Mouse (Mus musculus) neural tube, embryonic 14.5 days (tissue): Measurements from ENCODE around the gene Ubtf. TPM values are rescaled to one million over a fixed set of nuclear protein-coding genes. Genes with fewer than 3 reads are reported as not detected.
A peak's percentile ranks its signal among the peaks of the same experiment; 100 is the strongest.
"Not testable (repeated sequence)": the region's sequence is repeated elsewhere in the genome, so short reads cannot be mapped to it uniquely, and the experiment has no call there.

Experiments
- ATAC-seq: fragments of 200-750 bp; cut with Nextera tagmentation; 2 replicates; pipeline ENCODE4 v1.8.0; 2017; ENCODE audit warnings: low read depth, mild to moderate bottlenecking, moderate TSS enrichment, moderate library complexity
- H3K27ac ChIP-seq: fragments of 300-500 bp; sonication (generic); 2 replicates; pipeline ENCODE4 v1.5.1; 2014; ENCODE audit warnings: low read depth, mild to moderate bottlenecking, control low read depth, low read length, moderate library complexity, mixed read lengths
- H3K27me3 ChIP-seq: fragments of 300-500 bp; sonication (generic); 2 replicates; pipeline ENCODE4 v1.6.1; 2014; ENCODE audit warnings: low read length; ENCODE audit not compliant: control insufficient read depth, insufficient read depth
- H3K36me3 ChIP-seq: fragments of 300-500 bp; sonication (generic); 2 replicates; pipeline ENCODE4 v1.6.1; 2014; ENCODE audit warnings: low read length, mixed read lengths; ENCODE audit not compliant: control insufficient read depth, insufficient read depth
- H3K4me1 ChIP-seq: fragments of 300-500 bp; sonication (generic); 2 replicates; pipeline ENCODE4 v1.6.1; 2014; ENCODE audit warnings: low read length; ENCODE audit not compliant: control insufficient read depth, insufficient read depth
- H3K4me2 ChIP-seq: fragments of 300-500 bp; sonication (generic); 2 replicates; pipeline ENCODE4 v1.6.1; 2014; ENCODE audit warnings: mild to moderate bottlenecking, low read depth, low read length, control low read depth
- H3K4me3 ChIP-seq: fragments of 300-500 bp; sonication (generic); 2 replicates; pipeline ENCODE4 v1.5.1; 2014; ENCODE audit warnings: low read depth, low read length, control low read depth, mixed read lengths
- H3K9ac ChIP-seq: fragments of 300-500 bp; sonication (generic); replicated peaks from 2 replicates; pipeline ENCODE4 v1.6.1; 2014; ENCODE audit warnings: low read depth, mild to moderate bottlenecking, control low read depth, low read length, mixed read lengths
- H3K9me3 ChIP-seq: fragments of 300-500 bp; sonication (generic); 2 replicates; pipeline ENCODE4 v1.6.1; 2016; ENCODE audit warnings: low read length; ENCODE audit not compliant: control insufficient read depth
- WGBS: fragments of 180-500 bp; shearing (Covaris S2); extraction: QIAGEN DNeasy Blood & Tissue Kit; methylation state at CpG from one replicate; pipeline ENCODE4 v1.1.7; 2014; 5-methylcytosine and 5-hydroxymethylcytosine counted together
- polyA plus RNA-seq: library from polyadenylated mRNA; unstranded; fragments of >200 nt; fragmentation: Nextera tagmentation; extraction: Ambion mirVana; gene quantifications from 2 replicates; pipeline ENCODE4 v1.2.1, GENCODE M21; 2014

Gene Ubtf
- polyA plus RNA-seq, 1 experiment from 2014 or later = 70.3 TPM

DNA sequence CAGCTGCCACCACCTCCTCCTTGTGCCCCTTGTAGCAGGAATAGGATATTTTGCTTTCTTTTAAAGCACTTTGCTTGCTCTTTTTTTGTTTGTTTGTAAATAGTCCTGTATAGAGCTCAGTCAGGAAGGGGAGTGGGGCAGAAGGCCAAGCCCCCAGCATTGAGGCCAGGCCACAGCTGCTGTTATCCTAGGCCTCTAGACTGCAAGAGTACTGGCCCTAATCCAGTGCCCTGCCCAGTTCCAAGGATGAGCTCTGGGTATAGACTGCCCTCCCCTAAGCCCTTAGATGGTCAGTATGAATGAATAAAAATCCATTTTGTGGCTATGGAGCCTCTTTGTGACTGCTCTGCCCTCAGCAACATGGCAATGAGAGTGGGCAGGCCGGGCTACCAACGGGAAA lies 30.6 kb downstream of the Ubtf start:
- Histone ChIP-seq H3K9ac (no peak overlapping the region), H3K27ac (no peak overlapping the region; the same call in 1 of the 2 replicates), H3K4me1 (peaks cover 11% of the 10 kb centered on the region), H3K4me3 (no peak overlapping the region), H3K36me3 (peaks cover 45% of the 10 kb centered on the region), H3K27me3 (no peaks in the 10 kb centered on the region), H3K9me3 (no peaks in the 10 kb centered on the region), H3K4me2 (no peak overlapping the region)
- ATAC-seq = no peak
- WGBS = 79% methylated on average over 2 of the region's 2 CpGs

GRCm38 (mm10) chr11:102288027-102288804 lies 31.3 kb downstream of the Ubtf start:
- no peak for ATAC-seq
- no peaks in the 10 kb centered on the region for H3K9me3 ChIP-seq
- 90% methylated on average over 8 of the region's 8 CpGs for WGBS
- H3K4me1 ChIP-seq = peaks cover 11% of the 10 kb centered on the region
- no peak overlapping the region for H3K9ac ChIP-seq
- no peak overlapping the region for H3K27ac ChIP-seq
- no peak overlapping the region for H3K4me2 ChIP-seq
- H3K4me3 ChIP-seq = no peak overlapping the region
- H3K27me3 ChIP-seq = no peaks in the 10 kb centered on the region
- peaks cover 39% of the 10 kb centered on the region for H3K36me3 ChIP-seq

DNA sequence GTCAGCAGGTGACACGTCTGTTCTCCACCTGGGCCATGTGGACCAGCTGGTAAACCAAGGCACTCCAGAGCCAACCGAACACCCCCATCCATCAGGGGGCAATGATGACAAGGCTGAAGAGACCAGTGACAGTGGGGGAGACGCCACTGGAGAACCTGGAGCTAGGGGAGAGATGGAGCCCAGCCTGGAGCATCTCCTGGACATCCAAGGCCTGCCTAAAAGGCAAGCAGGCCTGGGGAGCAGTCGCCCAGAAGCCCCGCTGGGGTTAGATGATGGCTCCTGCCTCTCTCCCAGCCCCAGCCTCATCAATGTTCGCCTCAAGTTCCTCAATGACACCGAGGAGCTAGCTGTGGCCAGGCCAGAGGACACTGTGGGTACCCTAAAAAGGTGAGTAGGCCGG lies 32.1 kb downstream of the Ubtf start:
- WGBS = 88% methylated on average over 8 of the region's 8 CpGs
- H3K36me3 ChIP-seq = peaks cover 33% of the 10 kb centered on the region
- H3K4me1 ChIP-seq = peaks cover 11% of the 10 kb centered on the region
- no peaks in the 10 kb centered on the region for H3K27me3 ChIP-seq
- no peak for ATAC-seq
- no peak overlapping the region for H3K4me3 ChIP-seq
- no peak overlapping the region for H3K9ac ChIP-seq
- H3K4me2 ChIP-seq = no peak overlapping the region
- no peaks in the 10 kb centered on the region for H3K9me3 ChIP-seq
- H3K27ac ChIP-seq = no peak overlapping the region

- Histone ChIP-seq H3K4me3 (peak overlapping the region; percentile 71), H3K4me2 (peak overlapping the region; percentile 75), H3K27ac (peak overlapping the region; percentile 80), H3K9ac (peak overlapping the region; percentile 83), H3K27me3 (no peaks in the 10 kb centered on the region), H3K9me3 (no peaks in the 10 kb centered on the region), H3K4me1 (peaks cover 11% of the 10 kb centered on the region), H3K36me3 (peaks cover 12% of the 10 kb centered on the region; the same call in 1 of the 2 replicates)
- peak; percentile 75 for ATAC-seq
- WGBS = 5% methylated on average over 29 of the region's 31 CpGs
Measured at GRCm38 (mm10) chr11:102285095-102285834, 34.3 kb downstream of the Ubtf start.

DNA sequence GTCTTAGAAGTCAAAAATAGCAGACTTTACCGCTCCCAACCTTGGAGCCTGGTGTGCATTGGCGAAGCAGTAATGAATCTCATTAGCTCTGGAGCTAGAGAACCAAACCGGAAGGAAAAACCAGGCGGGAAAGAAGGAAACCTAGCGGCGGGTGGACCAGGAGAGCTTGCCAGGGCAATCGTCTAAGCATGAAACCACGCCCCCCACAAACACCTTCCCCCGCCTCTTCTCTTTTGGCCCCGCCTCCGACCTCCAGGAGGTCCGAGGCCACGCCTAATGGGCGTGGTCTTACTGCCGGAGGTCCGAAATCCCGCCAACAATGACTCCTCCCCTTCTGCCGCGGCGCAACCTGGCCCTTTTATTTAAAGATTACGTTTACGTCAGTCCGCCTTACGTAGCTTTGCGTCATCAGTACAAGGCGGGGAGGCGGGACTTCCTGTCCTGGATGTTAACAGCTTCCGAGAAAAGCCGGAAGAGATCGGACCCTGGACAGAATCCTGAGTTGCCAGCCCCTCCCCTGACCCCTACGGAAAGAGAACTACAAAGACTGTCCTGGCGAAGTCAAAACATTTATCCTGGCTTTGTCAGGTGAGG lies 34.9 kb downstream of the Ubtf start, which contains the start of gene Tmub2:
Tmub2 (plus strand) TSS at position 431 of the 594 bp plus-strand sequence.
- Histone ChIP-seq H3K27ac (peak within 1 kb of the TSS; percentile 80), H3K36me3 (peaks cover 12% of the 10 kb centered on the region; the same call in 1 of the 2 replicates), H3K9ac (peak within 1 kb of the TSS; percentile 83), H3K4me3 (peak within 1 kb of the TSS; percentile 71), H3K4me1 (peaks cover 11% of the 10 kb centered on the region), H3K27me3 (no peaks in the 10 kb centered on the region), H3K4me2 (peak within 1 kb of the TSS; percentile 75), H3K9me3 (no peaks in the 10 kb centered on the region)
- under 1% methylated on average over 32 of the region's 32 CpGs for WGBS
- peak; percentile 91 for ATAC-seq

DNA sequence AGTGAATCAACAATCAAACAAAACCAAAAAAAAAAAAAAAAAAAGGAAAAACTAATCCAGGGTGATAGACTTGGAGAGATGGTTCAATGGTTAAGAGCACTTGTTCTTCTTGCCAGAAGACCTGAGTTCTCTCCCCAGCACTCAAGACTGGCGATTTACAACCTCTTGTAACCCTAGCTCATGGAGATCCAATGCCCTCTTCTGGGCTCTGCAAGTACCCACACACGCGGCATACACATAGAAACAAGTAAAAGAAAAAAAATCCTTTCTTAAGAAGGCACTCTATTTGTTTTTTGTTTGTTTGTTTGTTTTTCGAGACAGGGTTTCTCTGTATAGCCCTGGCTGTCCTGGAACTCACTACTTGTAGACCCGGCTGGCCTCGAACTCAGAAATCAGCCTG lies 35.6 kb downstream of the Ubtf start:
- Histone ChIP-seq H3K27ac (no peak overlapping the region), H3K9ac (no peak overlapping the region), H3K4me3 (peak overlapping the region; percentile 71; the same call in 1 of the 2 replicates), H3K9me3 (no peaks in the 10 kb centered on the region), H3K36me3 (peaks cover 12% of the 10 kb centered on the region; the same call in 1 of the 2 replicates), H3K4me2 (peak overlapping the region; percentile 75; the same call in 1 of the 2 replicates), H3K4me1 (peaks cover 11% of the 10 kb centered on the region), H3K27me3 (no peaks in the 10 kb centered on the region)
- 90% methylated on average over 6 of the region's 6 CpGs for WGBS
- ATAC-seq = no peak

DNA sequence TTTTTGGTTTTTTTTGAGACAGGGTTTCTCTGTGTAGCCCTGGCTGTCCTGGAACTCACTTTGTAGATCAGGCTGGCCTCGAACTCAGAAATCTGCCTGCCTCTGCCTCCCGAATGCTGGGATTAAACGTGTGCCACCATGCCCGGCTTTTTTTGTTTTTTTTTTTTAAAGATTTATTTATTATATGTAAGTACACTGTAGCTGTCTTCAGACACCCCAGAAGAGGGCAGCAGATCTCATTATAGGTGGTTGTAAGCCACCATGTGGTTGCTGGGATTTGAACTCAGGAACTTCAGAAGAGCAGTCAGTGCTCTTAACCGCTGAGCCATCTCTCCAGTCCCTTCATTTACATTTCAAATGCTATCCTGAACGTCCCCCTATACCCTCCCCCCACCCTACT lies 39.3 kb downstream of the Ubtf start:
- not testable (repeated sequence) for ATAC-seq, H3K9ac ChIP-seq, H3K4me1 ChIP-seq, H3K36me3 ChIP-seq, H3K27me3 ChIP-seq, H3K4me2 ChIP-seq, H3K4me3 ChIP-seq, H3K9me3 ChIP-seq, H3K27ac ChIP-seq
- WGBS = 74% methylated on average over 6 of the region's 6 CpGs

DNA sequence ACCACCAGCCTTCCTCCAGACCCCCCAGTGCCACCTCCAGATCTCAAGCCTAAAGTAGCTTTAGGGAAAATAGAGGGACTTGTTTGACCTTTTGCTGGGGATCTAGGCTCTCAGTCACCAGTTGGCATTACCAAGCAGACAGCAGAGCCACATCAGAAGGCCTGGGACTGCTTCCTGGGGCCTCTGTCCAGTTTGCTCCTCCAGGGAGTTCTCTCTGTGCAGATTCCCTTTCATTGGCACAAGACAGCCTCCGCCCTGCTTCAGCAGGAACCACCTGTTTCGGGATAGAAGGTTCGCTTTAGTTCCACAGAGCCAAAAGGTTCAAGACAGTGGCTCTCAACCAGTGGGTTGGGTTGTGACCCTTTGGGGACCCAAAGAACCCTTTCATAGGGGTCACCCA lies 39.9 kb downstream of the Ubtf start:
- 96% methylated on average over 3 of the region's 3 CpGs for WGBS
- H3K27me3 ChIP-seq = no peaks in the 10 kb centered on the region
- H3K9ac ChIP-seq = no peak overlapping the region
- no peak for ATAC-seq
- H3K4me3 ChIP-seq = no peak overlapping the region
- no peaks in the 10 kb centered on the region for H3K9me3 ChIP-seq
- peaks cover 7% of the 10 kb centered on the region; the same call in 1 of the 2 replicates for H3K4me1 ChIP-seq
- no peaks in the 10 kb centered on the region for H3K36me3 ChIP-seq
- H3K4me2 ChIP-seq = no peak overlapping the region
- H3K27ac ChIP-seq = no peak overlapping the region
